Comparison of ENCODE assay signal across 9 mouse cellular contexts in genomic region chr4:44558564-44558955, GRCm38 (mm10).
A peak's percentile ranks its signal among the peaks of the same experiment; 100 is the strongest.
DNase-seq lines count a peak whose midpoint lies in the region; ATAC-seq lines count a peak whose summit lies in the region.
"Had no signal": no experiment of that assay in that cellular context is flagged by ENCODE, and none has a peak within 500 bp of the region (broad histone marks: within the 10 kb centered on the region; RNA-seq: fewer than 3 reads in every experiment).

No protein-coding gene starts in this region.

- DNase-seq in embryo, embryonic 10 days (ENCODE audit: low spot score) = peak; percentile 24
- DNase-seq in embryo, embryonic 10.5 days (ENCODE audit: low spot score) = no peak
- no peak for DNase-seq in lung, adult 18-20 months
- peak; percentile 23 for DNase-seq in mesoderm, embryonic 11.5 days (ENCODE audit: low read depth, low spot score)
- no peak for DNase-seq in gastrocnemius, adult 8-10 months (ENCODE audit: low spot score in 2 of 2)
- DNase-seq in right cerebral cortex, postnatal 14 days = no peak
- no peak for DNase-seq in gastrocnemius, postnatal 4 days (ENCODE audit: low spot score in 2 of 2)
- DNase-seq: kidney, postnatal 25 days had no signal

- H3K4me3 ChIP-seq in lung, embryonic 16.5 days (ENCODE audit: low read length) = no peak overlapping the region

- H3K4me2 ChIP-seq in lung, embryonic 16.5 days (ENCODE audit: low read depth, low read length) = peak overlapping the region; percentile 59; the same call in 1 of the 2 replicates

- H3K4me1 ChIP-seq in lung, embryonic 16.5 days (replicated peaks; ENCODE audit: control insufficient read depth, insufficient read depth, low read length) = no peaks in the 10 kb centered on the region

- ATAC-seq in lung, embryonic 16.5 days (ENCODE audit: low read depth) = no peak

- no peaks in the 10 kb centered on the region for H3K36me3 ChIP-seq in lung, embryonic 16.5 days (ENCODE audit: control insufficient read depth, insufficient read depth, low read length)

- 18% methylated on average over 7 of the region's 7 CpGs for WGBS in lung, embryonic 16.5 days

- 0 out of 2 replicates have a peak, but pooled peaks cover 2% of the 10 kb centered on the region for H3K27me3 ChIP-seq in lung, embryonic 16.5 days (ENCODE audit: control insufficient read depth, insufficient read depth, low read depth, low read length)

- H3K27ac ChIP-seq in lung, embryonic 16.5 days (ENCODE audit: low read length) = no peak overlapping the region

- H3K9me3 ChIP-seq in lung, embryonic 16.5 days (ENCODE audit: control insufficient read depth, low read length) = no peaks in the 10 kb centered on the region

- no peak overlapping the region for H3K9ac ChIP-seq in lung, embryonic 16.5 days (ENCODE audit: low read length)

Comparison
In these comparisons a context has a peak if more than half of its experiments do, and no peak if none do; other contexts are left out.
1. DNase-seq: peak in embryo, embryonic 10 days (single experiment) and mesoderm, embryonic 11.5 days (single experiment); none in embryo, embryonic 10.5 days (single experiment), lung, adult 18-20 months (0 of 2), gastrocnemius, adult 8-10 months (0 of 2), right cerebral cortex, postnatal 14 days (single experiment) and gastrocnemius, postnatal 4 days (0 of 2).